Mouse (Mus musculus) intestine, embryonic 16.5 days (tissue): ENCODE data around the gene Memo1. TPM values are rescaled to one million over a fixed set of nuclear protein-coding genes. Genes with fewer than 3 reads are reported as not detected.
"Not testable (repeated sequence)": the region's sequence is repeated elsewhere in the genome, so short reads cannot be mapped to it uniquely, and the experiment has no call there.

Experiments
- ATAC-seq: fragments of 200-750 bp; cut with Nextera tagmentation; 2 replicates; pipeline ENCODE4 v1.8.0; 2017; ENCODE audit warnings: moderate TSS enrichment, moderate library complexity
- H3K27ac ChIP-seq: fragments of 300-500 bp; sonication (generic); 2 replicates; pipeline ENCODE4 v1.5.1; 2014; ENCODE audit warnings: mild to moderate bottlenecking, low read length
- H3K27me3 ChIP-seq: fragments of 300-500 bp; sonication (generic); replicated peaks from 2 replicates; pipeline ENCODE4 v1.6.1; 2014; ENCODE audit warnings: low read length, control low read depth, mixed read lengths; ENCODE audit not compliant: control insufficient read depth, insufficient read depth
- H3K36me3 ChIP-seq: fragments of 300-500 bp; sonication (generic); 2 replicates; pipeline ENCODE4 v1.6.1; 2014; ENCODE audit warnings: low read length, control low read depth; ENCODE audit not compliant: control insufficient read depth, insufficient read depth
- H3K4me1 ChIP-seq: fragments of 300-500 bp; sonication (generic); 2 replicates; pipeline ENCODE4 v1.6.1; 2014; ENCODE audit warnings: low read length, control low read depth, mixed read lengths; ENCODE audit not compliant: control insufficient read depth, insufficient read depth
- H3K4me2 ChIP-seq: fragments of 300-500 bp; sonication (generic); 2 replicates; pipeline ENCODE4 v1.6.1; 2014; ENCODE audit warnings: low read depth, low read length, control low read depth
- H3K4me3 ChIP-seq: fragments of 300-500 bp; sonication (generic); 2 replicates; pipeline ENCODE4 v1.5.1; 2014; ENCODE audit warnings: mild to moderate bottlenecking, low read length
- H3K9ac ChIP-seq: fragments of 300-500 bp; sonication (generic); 2 replicates; pipeline ENCODE4 v1.6.1; 2014; ENCODE audit warnings: low read depth, low read length
- H3K9me3 ChIP-seq: fragments of 300-500 bp; sonication (generic); 2 replicates; pipeline ENCODE4 v1.6.1; 2016; ENCODE audit warnings: low read length, control low read depth; ENCODE audit not compliant: control insufficient read depth
- WGBS: fragments of 180-500 bp; shearing (Covaris S2); extraction: QIAGEN DNeasy Blood & Tissue Kit; methylation state at CpG from one replicate; pipeline ENCODE4 v1.1.7; 2014; 5-methylcytosine and 5-hydroxymethylcytosine counted together
- polyA plus RNA-seq: library from polyadenylated mRNA; unstranded; fragments of >200 nt; fragmentation: Nextera tagmentation; extraction: Ambion mirVana; gene quantifications from 2 replicates; pipeline ENCODE4 v1.2.1, GENCODE M21; 2015

Gene Memo1
- polyA plus RNA-seq, 1 experiment from 2014 or later: 70.2 TPM

GRCm38 (mm10) chr17:74217304-74217703, 78.0 kb downstream of the Memo1 start:
- Histone ChIP-seq H3K4me1 (no peaks in the 10 kb centered on the region), H3K4me2 (no peak overlapping the region), H3K9me3 (no peaks in the 10 kb centered on the region), H3K9ac (no peak overlapping the region), H3K4me3 (no peak overlapping the region), H3K36me3 (no peaks in the 10 kb centered on the region; the same call in 1 of the 2 replicates), H3K27ac (no peak overlapping the region), H3K27me3 (no peaks in the 10 kb centered on the region)
- WGBS: 29% methylated on average over 2 of the region's 2 CpGs
- peak; percentile 67 for ATAC-seq

- H3K9ac ChIP-seq, H3K4me3 ChIP-seq, H3K9me3 ChIP-seq, H3K4me1 ChIP-seq, ATAC-seq, H3K27me3 ChIP-seq, H3K4me2 ChIP-seq, H3K27ac ChIP-seq, H3K36me3 ChIP-seq: not testable (repeated sequence)
- WGBS: 78% methylated on average over 16 of the region's 16 CpGs
Observed at GRCm38 (mm10) chr17:74212831-74213524, 82.3 kb downstream of the Memo1 start.

- Histone ChIP-seq H3K27me3 (no peaks in the 10 kb centered on the region), H3K4me1 (no peaks in the 10 kb centered on the region), H3K27ac (no peak overlapping the region), H3K9ac (no peak overlapping the region), H3K4me3 (no peak overlapping the region), H3K4me2 (no peak overlapping the region), H3K36me3 (no peaks in the 10 kb centered on the region; the same call in 1 of the 2 replicates), H3K9me3 (no peaks in the 10 kb centered on the region)
- no peak for ATAC-seq
- WGBS: 38% methylated on average over 5 of the region's 5 CpGs
Observed at GRCm38 (mm10) chr17:74209143-74209908, 86.0 kb downstream of the Memo1 start.

- H3K27me3 ChIP-seq: no peaks in the 10 kb centered on the region
- no peaks in the 10 kb centered on the region for H3K36me3 ChIP-seq
- H3K9ac ChIP-seq: no peak overlapping the region
- no peak for ATAC-seq
- H3K27ac ChIP-seq: no peak overlapping the region
- H3K4me3 ChIP-seq: no peak overlapping the region
- no peaks in the 10 kb centered on the region for H3K4me1 ChIP-seq
- 51% methylated on average over 2 of the region's 2 CpGs for WGBS
- H3K9me3 ChIP-seq: no peaks in the 10 kb centered on the region
- no peak overlapping the region for H3K4me2 ChIP-seq
Observed at GRCm38 (mm10) chr17:74195943-74196342, 99.4 kb downstream of the Memo1 start.

- no peaks in the 10 kb centered on the region for H3K27me3 ChIP-seq
- H3K4me2 ChIP-seq: no peak overlapping the region
- no peak overlapping the region for H3K27ac ChIP-seq
- no peak overlapping the region for H3K9ac ChIP-seq
- no peak overlapping the region for H3K4me3 ChIP-seq
- ATAC-seq: no peak
- H3K36me3 ChIP-seq: no peaks in the 10 kb centered on the region
- no peaks in the 10 kb centered on the region for H3K9me3 ChIP-seq
- 80% methylated on average over 9 of the region's 9 CpGs for WGBS
- no peaks in the 10 kb centered on the region for H3K4me1 ChIP-seq
Observed at GRCm38 (mm10) chr17:74194755-74195154, 100.6 kb downstream of the Memo1 start.

- H3K9me3 ChIP-seq: no peaks in the 10 kb centered on the region
- no peak overlapping the region for H3K9ac ChIP-seq
- no peaks in the 10 kb centered on the region for H3K4me1 ChIP-seq
- H3K36me3 ChIP-seq: no peaks in the 10 kb centered on the region
- no peak overlapping the region for H3K27ac ChIP-seq
- H3K4me3 ChIP-seq: no peak overlapping the region
- ATAC-seq: no peak
- no peak overlapping the region for H3K4me2 ChIP-seq
- 77% methylated on average over 1 of the region's 1 CpGs for WGBS
- H3K27me3 ChIP-seq: no peaks in the 10 kb centered on the region
Observed at GRCm38 (mm10) chr17:74193463-74193862, 101.9 kb downstream of the Memo1 start.

GRCm38 (mm10) chr17:74191446-74191845, 103.9 kb downstream of the Memo1 start:
- Histone ChIP-seq H3K36me3 (no peaks in the 10 kb centered on the region), H3K4me1 (no peaks in the 10 kb centered on the region), H3K4me3 (no peak overlapping the region), H3K9ac (no peak overlapping the region), H3K4me2 (no peak overlapping the region), H3K9me3 (no peaks in the 10 kb centered on the region), H3K27me3 (no peaks in the 10 kb centered on the region), H3K27ac (no peak overlapping the region)
- no peak for ATAC-seq
- WGBS: 77% methylated on average over 5 of the region's 5 CpGs

GRCm38 (mm10) chr17:74186197-74186596, 109.1 kb downstream of the Memo1 start:
- Histone ChIP-seq H3K27ac (no peak overlapping the region), H3K27me3 (no peaks in the 10 kb centered on the region), H3K4me3 (no peak overlapping the region), H3K36me3 (no peaks in the 10 kb centered on the region), H3K4me1 (no peaks in the 10 kb centered on the region), H3K4me2 (no peak overlapping the region), H3K9ac (no peak overlapping the region), H3K9me3 (no peaks in the 10 kb centered on the region)
- no peak for ATAC-seq
- 63% methylated on average over 5 of the region's 5 CpGs for WGBS

GRCm38 (mm10) chr17:74184739-74185138, 110.6 kb downstream of the Memo1 start:
- Histone ChIP-seq H3K36me3 (no peaks in the 10 kb centered on the region), H3K27ac (no peak overlapping the region), H3K27me3 (no peaks in the 10 kb centered on the region), H3K4me2 (no peak overlapping the region), H3K4me3 (no peak overlapping the region), H3K9me3 (no peaks in the 10 kb centered on the region), H3K4me1 (no peaks in the 10 kb centered on the region), H3K9ac (no peak overlapping the region)
- WGBS: 84% methylated on average over 1 of the region's 1 CpGs
- no peak for ATAC-seq
